Mouse (Mus musculus) ES-E14 (cell line): ENCODE data around the gene Igf2bp3. TPM values are rescaled to one million over a fixed set of nuclear protein-coding genes. Genes with fewer than 3 reads are reported as not detected.

ENCODE experiments used
- DNase-seq: peaks from one replicate; pipeline ENCODE4 v3.0.0-alpha.2; 2013; ENCODE audit warnings: low read depth, low spot score
- H3K27ac ChIP-seq: 2 replicates; pipeline ENCODE4 v1.5.1; 2012; ENCODE audit warnings: low read depth, mild to moderate bottlenecking, low read length, moderate library complexity, mixed read lengths; ENCODE audit not compliant: poor library complexity, insufficient read depth, severe bottlenecking
- H3K36me3 ChIP-seq: 2 replicates; pipeline ENCODE4 v1.6.1; 2012; ENCODE audit warnings: mild to moderate bottlenecking, low read length, moderate library complexity, mixed read lengths; ENCODE audit not compliant: control insufficient read depth, poor library complexity, insufficient read depth, severe bottlenecking
- H3K4me1 ChIP-seq, 2 experiments: fragments of 150-350 bp in 1 of 2; sonication (generic) in 1 of 2; 2 replicates each; pipeline ENCODE4 v1.6.1; 2012; ENCODE audit warnings: low read length in 2 of 2, mild to moderate bottlenecking in 1 of 2, mixed read lengths in 1 of 2; ENCODE audit not compliant: control insufficient read depth in 2 of 2, insufficient read depth in 2 of 2, poor library complexity in 1 of 2
- H3K4me3 ChIP-seq, 2 experiments: fragments of 150-350 bp in 1 of 2; sonication (generic) in 1 of 2; 2 replicates each; pipeline ENCODE4 v1.5.1; 2012; ENCODE audit warnings: low read length in 2 of 2, low read depth in 1 of 2, mild to moderate bottlenecking in 1 of 2, mixed read lengths in 1 of 2; ENCODE audit not compliant: insufficient read depth in 1 of 2, poor library complexity in 1 of 2, severe bottlenecking in 1 of 2
- H3K9ac ChIP-seq: 2 replicates; pipeline ENCODE4 v1.6.1; 2012; ENCODE audit warnings: low read depth, mild to moderate bottlenecking, low read length, mixed read lengths; ENCODE audit not compliant: poor library complexity, insufficient read depth, severe bottlenecking
- H3K9me3 ChIP-seq: fragments of 150-350 bp; sonication (generic); 2 replicates; pipeline ENCODE4 v1.6.1; 2012; ENCODE audit warnings: low read depth, mild to moderate bottlenecking, low read length; ENCODE audit not compliant: control insufficient read depth, insufficient read depth
- CHD2 ChIP-seq: IDR thresholded peaks from 2 replicates; pipeline ENCODE4 v1.6.1; 2014; ENCODE audit warnings: mild to moderate bottlenecking, low read depth, low read length, inconsistent platforms
- HCFC1 ChIP-seq: IDR thresholded peaks from 2 replicates; pipeline ENCODE4 v1.6.1; 2012; ENCODE audit warnings: low read length, inconsistent platforms, borderline replicate concordance; ENCODE audit not compliant: insufficient read depth
- MAFK ChIP-seq: IDR thresholded peaks from 2 replicates; pipeline ENCODE4 v1.6.1; 2014; ENCODE audit warnings: mild to moderate bottlenecking, low read depth, low read length, inconsistent platforms; ENCODE audit not compliant: insufficient read depth
- ZC3H11A ChIP-seq: IDR thresholded peaks from 2 replicates; pipeline ENCODE4 v1.6.1; 2012; ENCODE audit warnings: low read depth, mild to moderate bottlenecking, inconsistent platforms, low read length, borderline replicate concordance
- ZNF384 ChIP-seq: IDR thresholded peaks from 2 replicates; pipeline ENCODE4 v1.6.1; 2012; ENCODE audit warnings: low read depth, low read length, inconsistent platforms
- in situ Hi-C, 2 experiments: fragments of 600-800 bp; cut with MboI; formaldehyde crosslinking; loops; one replicate each; pipeline ENCODE4 v1.15.1; 2025; ENCODE audit warnings: low sequenced_read_pairs in 2 of 2, inconsistent platforms in 1 of 2; ENCODE audit not compliant: unreplicated experiment in 2 of 2
- total RNA-seq: library from RNA; depleted of rRNA; stranded (reverse); fragments of 300-350 nt; gene quantifications from 2 replicates; pipeline ENCODE4 v1.2.3, GENCODE M21; 2012

The Igf2bp3 gene
- total RNA-seq, 1 experiment = 32.8 TPM

- DNase-seq = no peak
- Histone ChIP-seq H3K36me3 (peaks cover 10% of the 10 kb centered on the region), H3K9ac (no peak overlapping the region), H3K9me3 (no peaks in the 10 kb centered on the region), H3K27ac (no peak overlapping the region), H3K4me1 (peaks cover 1 to 6% of the 10 kb centered on the region in 2 experiments; a peak in 2 of 4 replicates), H3K4me3 (no peak overlapping the region)
- TF ChIP-seq HCFC1 (no peak), ZNF384 (no peak), ZC3H11A (no peak), CHD2 (no peak), MAFK (no peak)
- in situ Hi-C loops = no loop called here
Measured at GRCm38 (mm10) chr6:49079313-49079712, 135.4 kb downstream of the Igf2bp3 start.

DNA sequence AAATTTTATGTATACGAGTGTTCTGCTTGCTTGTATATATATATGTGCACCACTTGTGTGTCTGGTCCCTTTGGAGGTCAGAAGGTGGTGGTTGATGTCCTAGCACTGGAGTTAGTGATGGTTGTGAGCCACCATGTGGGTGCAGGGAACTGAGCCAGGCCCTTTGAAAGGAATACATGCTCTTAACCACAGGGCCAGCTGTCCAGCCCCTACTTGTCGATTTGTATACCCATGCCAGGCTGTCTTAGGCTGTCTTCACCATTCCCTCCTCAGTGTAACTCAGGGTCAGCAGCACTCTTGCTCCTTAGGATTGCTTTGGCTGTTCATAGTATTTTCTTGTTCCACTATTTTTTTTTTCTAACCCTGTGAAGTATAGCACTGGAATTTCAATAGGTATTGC, 136.9 kb downstream of the Igf2bp3 start:
- peaks cover 2% of the 10 kb centered on the region for H3K36me3 ChIP-seq
- peaks cover 0 to 6% of the 10 kb centered on the region in 2 experiments; a peak in 2 of 4 replicates for H3K4me1 ChIP-seq
- H3K9ac ChIP-seq = no peak overlapping the region
- TF ChIP-seq HCFC1 (no peak), ZC3H11A (no peak), MAFK (no peak), ZNF384 (no peak), CHD2 (no peak)
- in situ Hi-C loops = no loop called here
- H3K9me3 ChIP-seq = no peaks in the 10 kb centered on the region
- H3K27ac ChIP-seq = no peak overlapping the region
- no peak for DNase-seq
- no peak overlapping the region for H3K4me3 ChIP-seq

GRCm38 (mm10) chr6:49074117-49074490, 140.7 kb downstream of the Igf2bp3 start:
- H3K4me3 ChIP-seq = peak overlapping the region; percentile 81 to 82
- TF ChIP-seq HCFC1 = no peak
- in situ Hi-C loops = no loop called here
- peak overlapping the region; percentile 91 for H3K9ac ChIP-seq
- H3K4me1 ChIP-seq = peaks cover 0 to 6% of the 10 kb centered on the region in 2 experiments; a peak in 2 of 4 replicates
- H3K36me3 ChIP-seq = no peaks in the 10 kb centered on the region; the same call in 1 of the 2 replicates
- H3K27ac ChIP-seq = peak overlapping the region; percentile 29; the same call in 1 of the 2 replicates
- H3K9me3 ChIP-seq = no peaks in the 10 kb centered on the region
- no peak for DNase-seq

DNA sequence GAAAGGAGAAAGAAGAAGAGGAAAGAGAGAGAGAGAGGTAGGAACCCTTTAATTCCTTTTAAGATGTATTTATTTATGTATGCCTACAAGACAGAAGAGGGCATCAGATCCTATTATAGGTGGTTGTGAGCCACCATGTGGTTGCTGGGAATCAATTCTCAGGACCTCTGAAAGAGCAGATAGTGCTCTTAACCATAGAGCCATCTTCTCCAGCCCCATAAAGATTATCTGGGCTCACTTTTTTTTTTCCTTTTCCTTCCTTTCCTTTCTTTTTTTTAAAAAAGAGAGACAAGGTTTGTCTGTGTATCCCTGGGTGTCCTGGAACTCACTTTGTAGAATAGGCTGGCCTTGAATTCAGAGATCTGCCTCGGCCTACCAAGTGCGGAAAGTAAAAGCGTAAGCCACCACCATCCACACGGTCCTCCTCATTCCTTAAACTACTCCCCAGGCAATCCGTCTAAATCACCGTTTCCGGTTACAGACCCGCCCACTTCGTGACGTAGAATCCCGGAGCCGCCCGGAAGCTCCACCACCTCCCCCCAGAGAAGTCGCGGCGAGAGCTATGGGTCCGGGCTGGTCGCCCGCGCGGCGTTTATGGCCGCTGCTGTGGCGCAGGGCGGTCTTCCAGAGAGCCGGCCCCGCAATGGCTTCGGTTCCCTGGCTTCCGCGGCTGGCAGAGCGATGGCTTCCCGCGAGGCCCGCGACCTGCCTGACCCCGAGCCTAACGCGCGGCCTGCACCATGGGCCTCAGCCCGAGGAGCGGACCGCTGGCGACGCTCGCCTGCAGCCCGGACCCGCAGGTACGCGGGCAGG, 141.2 kb downstream of the Igf2bp3 start, which contains the start of gene Malsu1:
Gene Malsu1 (plus strand): TSS at position 492 of the 813 bp plus-strand sequence.
- H3K27ac ChIP-seq = peak within 1 kb of the TSS; percentile 42
- H3K4me1 ChIP-seq = peaks cover 0 to 8% of the 10 kb centered on the region in 2 experiments; a peak in 2 of 4 replicates
- no peak for TF ChIP-seq ZNF384
- no peak for TF ChIP-seq ZC3H11A
- TF ChIP-seq HCFC1 = peak; percentile 75; the same call in 1 of the 2 replicates
- 0 out of 2 replicates have a peak, but pooled peaks have one; percentile 0 for TF ChIP-seq MAFK
- no peak for TF ChIP-seq CHD2
- no peaks in the 10 kb centered on the region for H3K9me3 ChIP-seq
- no peaks in the 10 kb centered on the region; the same call in 1 of the 2 replicates for H3K36me3 ChIP-seq
- peak within 1 kb of the TSS; percentile 91 for H3K9ac ChIP-seq
- in situ Hi-C loops = no loop called here
- peak within 1 kb of the TSS; percentile 81 to 82 for H3K4me3 ChIP-seq
- DNase-seq = peak; percentile 93
